Mouse (Mus musculus) kidney, postnatal 0 days (tissue): ENCODE data around the gene Tbc1d22a. TPM values are rescaled to one million over a fixed set of nuclear protein-coding genes. Genes with fewer than 3 reads are reported as not detected.

Experiments used
- ATAC-seq: fragments of 200-750 bp; cut with Nextera tagmentation; replicated peaks from 2 replicates; pipeline ENCODE4 v1.8.0; 2017; ENCODE audit warnings: low read depth, moderate number of reproducible peaks, moderate TSS enrichment, moderate library complexity; ENCODE audit not compliant: low FRiP score
- DNase-seq: peaks from one replicate; pipeline ENCODE4 v3.0.0-alpha.2; 2016; ENCODE audit warnings: low spot score
- H3K27ac ChIP-seq: fragments of 300-500 bp; sonication (generic); 2 replicates; pipeline ENCODE4 v1.5.1; 2014; ENCODE audit warnings: mild to moderate bottlenecking
- H3K27me3 ChIP-seq: fragments of 300-500 bp; sonication (generic); 2 replicates; pipeline ENCODE4 v1.6.1; 2014; ENCODE audit warnings: low read length, mixed read lengths; ENCODE audit not compliant: insufficient read depth
- H3K36me3 ChIP-seq: fragments of 300-500 bp; sonication (generic); 2 replicates; pipeline ENCODE4 v1.6.1; 2014; ENCODE audit warnings: low read length, mixed read lengths; ENCODE audit not compliant: insufficient read depth
- H3K4me1 ChIP-seq: fragments of 300-500 bp; sonication (generic); replicated peaks from 2 replicates; pipeline ENCODE4 v1.6.1; 2014; ENCODE audit warnings: antibody characterized with exemption, low read length, mixed read lengths; ENCODE audit not compliant: insufficient read depth
- H3K4me2 ChIP-seq: fragments of 300-500 bp; sonication (generic); 2 replicates; pipeline ENCODE4 v1.6.1; 2014; ENCODE audit warnings: mild to moderate bottlenecking, low read length, moderate library complexity, mixed read lengths
- H3K4me3 ChIP-seq: fragments of 300-500 bp; sonication (generic); replicated peaks from 2 replicates; pipeline ENCODE4 v1.5.1; 2014; ENCODE audit warnings: low read depth, low read length
- H3K9ac ChIP-seq: fragments of 300-500 bp; sonication (generic); 2 replicates; pipeline ENCODE4 v1.6.1; 2014; ENCODE audit warnings: low read depth, low read length
- H3K9me3 ChIP-seq: fragments of 300-500 bp; sonication (generic); replicated peaks from 2 replicates; pipeline ENCODE4 v1.6.1; 2016; ENCODE audit warnings: low read length, inconsistent platforms, mixed read lengths
- CTCF ChIP-seq: IDR thresholded peaks from 2 replicates; pipeline ENCODE4 v1.5.1; 2016; ENCODE audit warnings: antibody characterized with exemption, low read depth, mild to moderate bottlenecking, moderate library complexity
- WGBS: fragments of 180-500 bp; shearing (Covaris S2); extraction: QIAGEN DNeasy Blood & Tissue Kit; methylation state at CpG from one replicate; pipeline ENCODE4 v1.1.7; 2014; 5-methylcytosine and 5-hydroxymethylcytosine counted together
- polyA plus RNA-seq: library from polyadenylated mRNA; unstranded; fragments of >200 nt; fragmentation: Nextera tagmentation; extraction: Ambion mirVana; gene quantifications from 2 replicates; pipeline ENCODE4 v1.2.1, GENCODE M21; 2015

Gene Tbc1d22a
- polyA plus RNA-seq, 1 experiment from 2014 or later: 12.7 TPM

GRCm38 (mm10) chr15:86256201-86256600, 41.9 kb downstream of the Tbc1d22a start:
- Histone ChIP-seq H3K27ac (no peak overlapping the region), H3K4me3 (no peak overlapping the region), H3K9ac (no peak overlapping the region), H3K9me3 (no peaks in the 10 kb centered on the region), H3K27me3 (no peaks in the 10 kb centered on the region), H3K4me1 (no peaks in the 10 kb centered on the region), H3K36me3 (no peaks in the 10 kb centered on the region), H3K4me2 (no peak overlapping the region)
- no peak for DNase-seq
- TF ChIP-seq CTCF: no peak
- no peak for ATAC-seq
- 88% methylated on average over 5 of the region's 5 CpGs for WGBS

- no peak for DNase-seq
- Histone ChIP-seq H3K27me3 (no peaks in the 10 kb centered on the region), H3K27ac (no peak overlapping the region), H3K4me2 (no peak overlapping the region), H3K4me3 (no peak overlapping the region), H3K36me3 (no peaks in the 10 kb centered on the region), H3K9ac (no peak overlapping the region), H3K4me1 (no peaks in the 10 kb centered on the region), H3K9me3 (no peaks in the 10 kb centered on the region)
- no peak for TF ChIP-seq CTCF
- WGBS: 90% methylated on average over 4 of the region's 4 CpGs
- no peak for ATAC-seq
Observed at GRCm38 (mm10) chr15:86256728-86257179, 42.5 kb downstream of the Tbc1d22a start.

GRCm38 (mm10) chr15:86257916-86258685, 43.8 kb downstream of the Tbc1d22a start:
- Histone ChIP-seq H3K27ac (no peak overlapping the region), H3K9me3 (no peaks in the 10 kb centered on the region), H3K4me1 (no peaks in the 10 kb centered on the region), H3K4me2 (no peak overlapping the region), H3K4me3 (no peak overlapping the region), H3K27me3 (no peaks in the 10 kb centered on the region), H3K36me3 (no peaks in the 10 kb centered on the region), H3K9ac (no peak overlapping the region)
- TF ChIP-seq CTCF: no peak
- DNase-seq (peak; percentile 15), ATAC-seq (no peak)
- 77% methylated on average over 9 of the region's 9 CpGs for WGBS

GRCm38 (mm10) chr15:86259233-86259632, 45.0 kb downstream of the Tbc1d22a start:
- Histone ChIP-seq H3K4me1 (no peaks in the 10 kb centered on the region), H3K4me3 (no peak overlapping the region), H3K9me3 (no peaks in the 10 kb centered on the region), H3K4me2 (no peak overlapping the region), H3K9ac (no peak overlapping the region), H3K36me3 (no peaks in the 10 kb centered on the region), H3K27me3 (no peaks in the 10 kb centered on the region), H3K27ac (no peak overlapping the region)
- ATAC-seq: no peak
- 86% methylated on average over 4 of the region's 4 CpGs for WGBS
- DNase-seq: no peak
- no peak for TF ChIP-seq CTCF

- 92% methylated on average over 4 of the region's 4 CpGs for WGBS
- no peaks in the 10 kb centered on the region for H3K36me3 ChIP-seq
- H3K4me2 ChIP-seq: no peak overlapping the region
- H3K4me3 ChIP-seq: no peak overlapping the region
- H3K4me1 ChIP-seq: no peaks in the 10 kb centered on the region
- DNase-seq (no peak), ATAC-seq (no peak)
- TF ChIP-seq CTCF: no peak
- H3K27me3 ChIP-seq: no peaks in the 10 kb centered on the region
- no peaks in the 10 kb centered on the region for H3K9me3 ChIP-seq
- no peak overlapping the region for H3K9ac ChIP-seq
- no peak overlapping the region for H3K27ac ChIP-seq
Observed at GRCm38 (mm10) chr15:86260111-86260510, 45.9 kb downstream of the Tbc1d22a start.

GRCm38 (mm10) chr15:86264389-86264788, 50.1 kb downstream of the Tbc1d22a start:
- DNase-seq: no peak
- Histone ChIP-seq H3K4me3 (no peak overlapping the region), H3K9ac (no peak overlapping the region), H3K4me2 (no peak overlapping the region), H3K9me3 (no peaks in the 10 kb centered on the region), H3K4me1 (no peaks in the 10 kb centered on the region), H3K27me3 (no peaks in the 10 kb centered on the region), H3K27ac (no peak overlapping the region), H3K36me3 (no peaks in the 10 kb centered on the region)
- ATAC-seq: no peak
- 72% methylated on average over 3 of the region's 3 CpGs for WGBS
- no peak for TF ChIP-seq CTCF
